Mouse (Mus musculus) cerebellum, postnatal 25 days (tissue): ENCODE measurements at regions not wholly inside any gene's neighbourhood (a gene's known extent, or its start where the extent isn't known, plus 50 kb on each side); places are given as distances from the start of the nearest gene placed in this dataset.

Source experiments
- DNase-seq, 2 experiments: peaks; one replicate each; pipeline ENCODE4 v3.0.0; 2021; ENCODE audit warnings: mixed read lengths in 2 of 2

- DNase-seq: no peak
These were observed 197.1 kb upstream of the Arrdc4 start for GRCm38 (mm10) chr7:68945886-68946863.

- no peak for DNase-seq
These were observed 181.7 kb upstream of the Arrdc4 start for GRCm38 (mm10) chr7:68930627-68931334.

GRCm38 (mm10) chr7:68929669-68930068 lies 180.6 kb upstream of the Arrdc4 start:
- DNase-seq: no peak

GRCm38 (mm10) chr7:68925640-68926039 lies 176.6 kb upstream of the Arrdc4 start:
- no peak for DNase-seq

GRCm38 (mm10) chr7:68918632-68919435 lies 169.8 kb upstream of the Arrdc4 start:
- no peak for DNase-seq

GRCm38 (mm10) chr7:68917876-68918200 lies 168.8 kb upstream of the Arrdc4 start:
- DNase-seq: no peak

- no peak for DNase-seq
These were observed 168.3 kb upstream of the Arrdc4 start for GRCm38 (mm10) chr7:68917137-68917875.

GRCm38 (mm10) chr7:68915976-68916375 lies 166.9 kb upstream of the Arrdc4 start:
- peak; percentile 75 to 77 for DNase-seq

- peak; percentile 14 to 59 for DNase-seq
These were observed 165.3 kb upstream of the Arrdc4 start for GRCm38 (mm10) chr7:68914344-68914743.

- DNase-seq: no peak
These were observed 163.1 kb upstream of the Arrdc4 start for GRCm38 (mm10) chr7:68911989-68912655.

GRCm38 (mm10) chr7:68911562-68911961 lies 162.5 kb upstream of the Arrdc4 start:
- no peak for DNase-seq

- no peak for DNase-seq
These were observed 160.7 kb upstream of the Arrdc4 start for GRCm38 (mm10) chr7:68909694-68910093.

- DNase-seq: no peak
These were observed 159.4 kb upstream of the Arrdc4 start for GRCm38 (mm10) chr7:68908401-68908834.

- no peak for DNase-seq
These were observed 158.8 kb upstream of the Arrdc4 start for GRCm38 (mm10) chr7:68907867-68908266.

GRCm38 (mm10) chr7:68906771-68907395 lies 157.8 kb upstream of the Arrdc4 start:
- DNase-seq: no peak

- no peak for DNase-seq
These were observed 156.8 kb upstream of the Arrdc4 start for GRCm38 (mm10) chr7:68905793-68906192.

GRCm38 (mm10) chr7:68886173-68886572 lies 137.1 kb upstream of the Arrdc4 start:
- no peak for DNase-seq

GRCm38 (mm10) chr7:68873008-68873407 lies 124.0 kb upstream of the Arrdc4 start:
- no peak for DNase-seq

GRCm38 (mm10) chr7:68864322-68865031 lies 115.4 kb upstream of the Arrdc4 start:
- no peak for DNase-seq

- DNase-seq: no peak
These were observed 109.6 kb upstream of the Arrdc4 start for GRCm38 (mm10) chr7:68858471-68859210.
